Mouse (Mus musculus): ENCODE results near the gene Krt7.

The Krt7 gene

DNA sequence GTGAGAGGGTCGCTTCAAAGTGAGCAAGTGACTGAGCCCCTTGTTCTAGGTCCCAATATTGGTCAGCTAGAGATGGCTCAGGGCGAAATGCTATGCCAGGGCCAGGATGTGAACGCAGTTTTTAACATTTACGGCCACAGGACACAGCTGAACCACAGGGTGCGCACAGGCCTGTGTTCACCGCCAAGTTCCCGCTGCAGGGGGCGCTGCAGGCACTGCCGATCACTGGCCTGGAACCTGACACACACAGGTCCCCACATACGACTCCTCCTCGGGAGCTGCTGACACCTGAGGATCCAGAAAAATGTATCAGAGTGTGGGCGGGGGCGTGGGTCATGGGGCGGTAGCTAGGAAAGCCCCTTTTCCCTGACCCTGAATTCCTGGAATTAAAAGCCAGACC is 48.4 kb downstream of the Krt7 start:
- Histone ChIP-seq H3K4me3 (replicated peaks; ENCODE audit: low read length) (no peak overlapping the region), H3K27me3 (ENCODE audit: insufficient read depth, low read length) (peaks cover 23% of the 10 kb centered on the region), H3K36me3 (ENCODE audit: insufficient read depth, low read length) (no peaks in the 10 kb centered on the region), H3K4me1 (replicated peaks; ENCODE audit: low read depth, low read length) (peaks cover 11% of the 10 kb centered on the region), H3K9me3 (ENCODE audit: low read length) (peaks cover 20% of the 10 kb centered on the region)
- no peak for TF ChIP-seq POU5F1 (IDR thresholded peaks at IDR 0.05; ENCODE audit: borderline replicate concordance, low read length)
- TF ChIP-seq CTCF (conservative IDR thresholded peaks at IDR 0.05; ENCODE audit: low read length): peak; percentile 51

DNA sequence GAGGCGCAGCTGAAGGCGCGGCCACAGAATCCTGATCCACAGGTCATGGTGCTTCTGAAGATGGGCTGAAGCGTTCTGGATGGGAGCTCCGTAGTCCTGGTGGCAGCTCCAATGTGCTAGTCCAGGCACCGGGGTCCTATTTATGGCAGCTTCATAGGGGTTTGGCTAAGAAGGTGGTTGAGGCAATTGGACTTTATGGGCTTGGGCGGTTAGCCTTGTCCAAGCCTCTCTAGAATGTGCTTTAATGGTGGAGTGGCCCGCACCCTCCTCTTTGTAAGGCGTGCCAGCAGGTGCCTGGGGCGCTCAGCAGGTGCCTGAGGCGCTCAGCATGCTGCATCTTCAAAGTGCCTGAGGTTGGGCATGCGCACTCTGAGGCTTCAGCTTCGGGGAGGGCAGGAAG is 52.8 kb downstream of the Krt7 start, which contains the start of gene Krt81:
Gene Krt81, minus strand, starts transcription at position 101 of the 400 bp plus-strand sequence.
- Histone ChIP-seq H3K9me3 (ENCODE audit: low read length) (peaks cover 17% of the 10 kb centered on the region), H3K27me3 (ENCODE audit: insufficient read depth, low read length) (peaks cover 26% of the 10 kb centered on the region), H3K4me3 (replicated peaks; ENCODE audit: low read length) (peak within 1 kb of the TSS; percentile 57), H3K36me3 (ENCODE audit: insufficient read depth, low read length) (no peaks in the 10 kb centered on the region), H3K4me1 (replicated peaks; ENCODE audit: low read depth, low read length) (peaks cover 11% of the 10 kb centered on the region)
- no peak for TF ChIP-seq CTCF (conservative IDR thresholded peaks at IDR 0.05; ENCODE audit: low read length)
- no peak for TF ChIP-seq POU5F1 (IDR thresholded peaks at IDR 0.05; ENCODE audit: borderline replicate concordance, low read length)
- no peak for TF ChIP-seq NANOG (IDR thresholded peaks at IDR 0.05; ENCODE audit: borderline replicate concordance, low read length)

DNA sequence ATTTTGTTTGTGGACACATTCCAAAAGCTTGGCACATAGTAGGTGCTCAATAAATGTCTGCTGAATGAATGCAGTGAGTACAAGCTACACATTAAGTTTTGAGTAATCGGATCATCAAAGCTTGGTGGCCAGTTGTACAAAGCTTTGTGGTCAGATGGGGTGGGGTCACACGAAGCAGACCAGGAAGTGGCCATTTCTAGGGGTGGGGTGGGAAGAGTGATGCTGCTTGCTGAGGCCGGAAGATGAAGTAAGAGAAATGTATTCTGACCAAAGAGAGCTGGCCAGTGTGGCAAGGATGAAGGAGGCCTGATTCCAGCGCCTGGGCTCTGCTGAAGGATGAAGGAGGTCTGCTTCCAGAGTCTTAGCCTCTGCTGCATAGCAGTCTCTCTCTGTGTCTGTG is 58.2 kb downstream of the Krt7 start:
- H3K9me3 ChIP-seq (ENCODE audit: low read length): no peaks in the 10 kb centered on the region
- no peaks in the 10 kb centered on the region for H3K4me1 ChIP-seq (replicated peaks; ENCODE audit: low read depth, low read length)
- H3K36me3 ChIP-seq (ENCODE audit: insufficient read depth, low read length): no peaks in the 10 kb centered on the region
- peaks cover 3% of the 10 kb centered on the region; the same call in 1 of the 2 replicates for H3K27me3 ChIP-seq (ENCODE audit: insufficient read depth, low read length)
- H3K4me3 ChIP-seq (replicated peaks; ENCODE audit: low read length): no peak overlapping the region
- TF ChIP-seq POU5F1 (IDR thresholded peaks at IDR 0.05; ENCODE audit: borderline replicate concordance, low read length): no peak
- no peak for TF ChIP-seq NANOG (IDR thresholded peaks at IDR 0.05; ENCODE audit: borderline replicate concordance, low read length)
- no peak for TF ChIP-seq CTCF (conservative IDR thresholded peaks at IDR 0.05; ENCODE audit: low read length)

DNA sequence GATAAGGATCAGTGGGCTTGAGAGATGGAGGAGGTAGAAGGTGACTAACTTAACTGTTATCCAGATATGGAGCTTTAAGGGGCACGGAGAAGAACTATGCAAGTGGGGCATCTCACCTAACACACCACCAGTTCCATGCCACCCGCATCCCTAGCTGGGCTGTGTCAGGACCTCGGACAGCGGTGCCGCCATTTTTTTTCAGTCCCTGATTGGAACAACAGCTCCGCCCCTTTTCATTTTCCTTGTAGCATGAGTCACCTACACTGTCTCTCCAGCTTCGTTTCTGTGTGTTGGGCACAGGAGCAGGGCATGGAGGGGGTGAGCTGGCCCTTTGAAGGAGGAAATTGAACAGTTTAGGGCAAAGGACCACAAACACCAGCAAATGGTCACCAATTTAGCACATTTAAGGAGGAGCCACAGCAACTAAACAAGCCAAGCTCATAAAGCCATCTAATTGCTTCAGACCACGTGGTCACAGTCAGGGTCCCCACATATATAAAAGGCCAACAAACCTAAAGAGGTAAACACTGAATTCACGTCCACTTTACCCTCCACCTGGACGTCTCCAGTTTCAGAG is 62.2 kb downstream of the Krt7 start, which contains the start of gene Krt86:
Gene Krt86, plus strand, starts transcription at position 527 of the 577 bp plus-strand sequence.
- Histone ChIP-seq H3K4me3 (replicated peaks; ENCODE audit: low read length) (no peak within 1 kb of the TSS), H3K36me3 (ENCODE audit: insufficient read depth, low read length) (no peaks in the 10 kb centered on the region), H3K9me3 (ENCODE audit: low read length) (peaks cover 26% of the 10 kb centered on the region), H3K27me3 (ENCODE audit: insufficient read depth, low read length) (peaks cover 19% of the 10 kb centered on the region), H3K4me1 (replicated peaks; ENCODE audit: low read depth, low read length) (no peaks in the 10 kb centered on the region)
- no peak for TF ChIP-seq NANOG (IDR thresholded peaks at IDR 0.05; ENCODE audit: borderline replicate concordance, low read length)
- no peak for TF ChIP-seq CTCF (conservative IDR thresholded peaks at IDR 0.05; ENCODE audit: low read length)
- TF ChIP-seq POU5F1 (IDR thresholded peaks at IDR 0.05; ENCODE audit: borderline replicate concordance, low read length): no peak

DNA sequence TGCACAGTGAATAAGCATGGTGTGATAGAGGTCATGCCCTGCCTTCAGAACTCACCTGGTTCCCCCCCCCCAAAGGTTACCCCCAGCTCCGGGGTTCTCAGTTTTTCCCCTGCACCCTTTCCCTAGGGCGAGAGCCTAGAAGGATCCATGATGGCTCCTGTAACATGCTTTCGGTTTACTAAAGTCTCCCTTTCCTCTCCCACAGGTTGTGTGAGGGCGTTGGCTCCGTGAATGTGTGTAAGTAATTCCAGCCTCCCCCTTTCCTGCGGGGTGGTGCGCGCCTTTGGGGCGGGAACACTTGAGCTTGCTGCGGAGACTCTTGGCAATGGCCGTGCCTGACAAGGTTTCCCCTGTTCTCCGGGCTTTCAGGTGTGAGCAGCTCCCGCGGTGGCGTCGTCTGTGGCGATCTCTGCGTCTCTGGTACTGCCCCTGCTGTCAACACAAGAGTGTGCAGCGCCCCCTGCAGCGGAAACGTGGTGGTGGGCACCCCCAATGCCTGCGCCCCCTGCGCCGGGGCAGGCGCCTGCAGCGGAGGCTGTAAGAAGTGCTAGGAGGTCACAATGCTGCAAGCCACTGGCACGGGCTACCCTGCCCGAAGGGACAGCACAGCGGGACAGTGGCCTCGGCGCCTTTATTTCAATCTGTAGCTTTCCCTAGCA is 68.3 kb downstream of the Krt7 start:
- Histone ChIP-seq H3K4me1 (replicated peaks; ENCODE audit: low read depth, low read length) (no peaks in the 10 kb centered on the region), H3K36me3 (ENCODE audit: insufficient read depth, low read length) (no peaks in the 10 kb centered on the region), H3K9me3 (ENCODE audit: low read length) (peaks cover 47% of the 10 kb centered on the region), H3K4me3 (replicated peaks; ENCODE audit: low read length) (peak overlapping the region; percentile 48; the same call in 1 of the 2 replicates), H3K27me3 (ENCODE audit: insufficient read depth, low read length) (peaks cover 53% of the 10 kb centered on the region)
- no peak for TF ChIP-seq POU5F1 (IDR thresholded peaks at IDR 0.05; ENCODE audit: borderline replicate concordance, low read length)
- no peak for TF ChIP-seq NANOG (IDR thresholded peaks at IDR 0.05; ENCODE audit: borderline replicate concordance, low read length)
- no peak for TF ChIP-seq CTCF (conservative IDR thresholded peaks at IDR 0.05; ENCODE audit: low read length)

DNA sequence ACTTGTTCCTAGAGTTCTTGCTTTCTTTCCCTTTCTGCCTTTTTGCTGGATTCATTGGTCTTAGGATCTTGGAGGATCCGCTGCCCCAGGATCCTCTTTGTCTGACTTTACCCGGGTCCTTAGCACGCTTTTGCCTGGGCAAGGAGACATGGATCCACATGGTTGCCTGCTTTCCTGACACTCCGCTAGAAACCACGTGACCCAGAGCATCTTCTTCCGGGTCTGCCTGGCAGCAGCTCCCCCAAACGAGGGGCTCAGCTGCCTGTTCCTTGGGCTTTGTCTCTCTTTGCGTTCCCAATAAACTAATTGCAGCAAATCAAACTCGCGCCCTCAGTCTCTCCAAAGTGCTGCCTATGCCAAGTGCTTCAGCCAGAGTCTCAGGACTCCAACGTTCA is 68.8 kb downstream of the Krt7 start:
- Histone ChIP-seq H3K4me1 (replicated peaks; ENCODE audit: low read depth, low read length) (no peaks in the 10 kb centered on the region), H3K4me3 (replicated peaks; ENCODE audit: low read length) (no peak overlapping the region), H3K36me3 (ENCODE audit: insufficient read depth, low read length) (no peaks in the 10 kb centered on the region), H3K9me3 (ENCODE audit: low read length) (peaks cover 47% of the 10 kb centered on the region), H3K27me3 (ENCODE audit: insufficient read depth, low read length) (peaks cover 52% of the 10 kb centered on the region)
- no peak for TF ChIP-seq CTCF (conservative IDR thresholded peaks at IDR 0.05; ENCODE audit: low read length)
- no peak for TF ChIP-seq POU5F1 (IDR thresholded peaks at IDR 0.05; ENCODE audit: borderline replicate concordance, low read length)
- TF ChIP-seq NANOG (IDR thresholded peaks at IDR 0.05; ENCODE audit: borderline replicate concordance, low read length): no peak
